Mouse (Mus musculus) 3T3-L1 (cell line): ENCODE measurements around the gene Rhox4a.
"Not testable (repeated sequence)": the region's sequence is repeated elsewhere in the genome, so short reads cannot be mapped to it uniquely, and the experiment has no call there.

Experiments used
- DNase-seq: peaks from one replicate; pipeline ENCODE4 v3.0.0-alpha.2; 2015; ENCODE audit warnings: low read depth, low spot score

Gene Rhox4a

GRCm38 (mm10) chrX:37265038-37265437 is at the start of gene Rhox4a:
Gene Rhox4a (plus strand): TSS chrX:37265338.
- DNase-seq: not testable (repeated sequence)

- not testable (repeated sequence) for DNase-seq
Measured at GRCm38 (mm10) chrX:37222158-37222557, 43.0 kb upstream of the Rhox4a start, which contains the start of gene Rhox1. Gene Rhox1 (minus strand): TSS chrX:37222258.

- not testable (repeated sequence) for DNase-seq
Measured at GRCm38 (mm10) chrX:37244676-37245075, 20.5 kb upstream of the Rhox4a start, which contains the start of gene Rhox2a. Gene Rhox2a (plus strand): TSS chrX:37244976.

GRCm38 (mm10) chrX:37249619-37250018 is 15.5 kb upstream of the Rhox4a start, which contains the start of gene Rhox3a:
Gene Rhox3a (plus strand): TSS chrX:37249919.
- DNase-seq: not testable (repeated sequence)
